Mouse (Mus musculus) hindbrain, embryonic 11.5 days (tissue): Measurements from ENCODE around the gene Ibsp. TPM values are rescaled to one million over a fixed set of nuclear protein-coding genes. Genes with fewer than 3 reads are reported as not detected.

Experiments
- ATAC-seq: fragments of 200-750 bp; cut with Nextera tagmentation; 2 replicates; pipeline ENCODE4 v1.8.0; 2017; ENCODE audit warnings: mild to moderate bottlenecking, moderate TSS enrichment, moderate library complexity; ENCODE audit not compliant: low FRiP score
- DNase-seq: peaks from one replicate; pipeline ENCODE4 v3.0.0-alpha.2; 2015; ENCODE audit warnings: low spot score
- H3K27ac ChIP-seq: fragments of 300-500 bp; sonication (generic); 2 replicates; pipeline ENCODE4 v1.5.1; 2014; ENCODE audit warnings: mild to moderate bottlenecking, low read depth, low read length
- H3K27me3 ChIP-seq: fragments of 300-500 bp; sonication (generic); 2 replicates; pipeline ENCODE4 v1.6.1; 2014; ENCODE audit warnings: mild to moderate bottlenecking, low read length, moderate library complexity, mixed read lengths; ENCODE audit not compliant: control insufficient read depth, insufficient read depth
- H3K36me3 ChIP-seq: fragments of 300-500 bp; sonication (generic); 2 replicates; pipeline ENCODE4 v1.6.1; 2014; ENCODE audit warnings: mild to moderate bottlenecking, low read length, moderate library complexity, mixed read lengths; ENCODE audit not compliant: control insufficient read depth, insufficient read depth
- H3K4me1 ChIP-seq: fragments of 300-500 bp; sonication (generic); replicated peaks from 2 replicates; pipeline ENCODE4 v1.6.1; 2014; ENCODE audit warnings: low read length, mixed read lengths; ENCODE audit not compliant: control insufficient read depth, insufficient read depth
- H3K4me2 ChIP-seq: fragments of 300-500 bp; sonication (generic); replicated peaks from 2 replicates; pipeline ENCODE4 v1.6.1; 2014; ENCODE audit warnings: mild to moderate bottlenecking, low read depth, low read length
- H3K4me3 ChIP-seq: fragments of 300-500 bp; sonication (generic); 2 replicates; pipeline ENCODE4 v1.5.1; 2014; ENCODE audit warnings: low read depth, low read length
- H3K9ac ChIP-seq: fragments of 300-500 bp; sonication (generic); 2 replicates; pipeline ENCODE4 v1.6.1; 2014; ENCODE audit warnings: low read depth, low read length
- H3K9me3 ChIP-seq: fragments of 300-500 bp; sonication (generic); 2 replicates; pipeline ENCODE4 v1.6.1; 2016; ENCODE audit warnings: low read length; ENCODE audit not compliant: control insufficient read depth
- WGBS: fragments of 180-500 bp; shearing (Covaris S2); extraction: QIAGEN DNeasy Blood & Tissue Kit; methylation state at CpG from one replicate; pipeline ENCODE4 v1.1.7; 2014; 5-methylcytosine and 5-hydroxymethylcytosine counted together
- polyA plus RNA-seq: library from polyadenylated mRNA; unstranded; fragments of >200 nt; fragmentation: Nextera tagmentation; extraction: Ambion mirVana; gene quantifications from 2 replicates; pipeline ENCODE4 v1.2.1, GENCODE M21; 2014

Gene Ibsp
- polyA plus RNA-seq, 1 experiment from 2014 or later, result 0.11 TPM

- Histone ChIP-seq H3K4me2 (no peak overlapping the region), H3K27me3 (no peaks in the 10 kb centered on the region)
- ATAC-seq, result no peak
Observed at GRCm38 (mm10) chr5:104351874-104352273, 52.9 kb downstream of the Ibsp start.

GRCm38 (mm10) chr5:104357575-104357974 is 58.6 kb downstream of the Ibsp start:
- Histone ChIP-seq H3K27me3 (no peaks in the 10 kb centered on the region), H3K27ac (no peak overlapping the region), H3K9me3 (no peaks in the 10 kb centered on the region), H3K36me3 (no peaks in the 10 kb centered on the region), H3K4me2 (no peak overlapping the region), H3K4me3 (no peak overlapping the region), H3K4me1 (no peaks in the 10 kb centered on the region), H3K9ac (no peak overlapping the region)
- WGBS, result 83% methylated on average over 5 of the region's 5 CpGs
- DNase-seq (no peak), ATAC-seq (no peak)

More at GRCm38 (mm10) chr5:104351874-104352273, 52.9 kb downstream of the Ibsp start:
- Histone ChIP-seq H3K9me3 (no peaks in the 10 kb centered on the region), H3K4me3 (no peak overlapping the region), H3K27ac (no peak overlapping the region), H3K4me1 (no peaks in the 10 kb centered on the region), H3K36me3 (no peaks in the 10 kb centered on the region), H3K9ac (no peak overlapping the region)
- WGBS, result 77% methylated on average over 5 of the region's 5 CpGs
- no peak for DNase-seq

GRCm38 (mm10) chr5:104358592-104358991 is 59.6 kb downstream of the Ibsp start:
- no peaks in the 10 kb centered on the region for H3K9me3 ChIP-seq
- H3K4me1 ChIP-seq, result no peaks in the 10 kb centered on the region
- no peak overlapping the region for H3K4me2 ChIP-seq
- H3K27ac ChIP-seq, result no peak overlapping the region
- ATAC-seq, result no peak
- no peak for DNase-seq
- 67% methylated on average over 7 of the region's 7 CpGs for WGBS
- no peak overlapping the region for H3K4me3 ChIP-seq
- H3K9ac ChIP-seq, result no peak overlapping the region
- H3K27me3 ChIP-seq, result no peaks in the 10 kb centered on the region
- H3K36me3 ChIP-seq, result no peaks in the 10 kb centered on the region

- H3K27ac ChIP-seq, result no peak overlapping the region
- H3K9me3 ChIP-seq, result no peaks in the 10 kb centered on the region
- no peak overlapping the region for H3K4me3 ChIP-seq
- peak; percentile 10 for DNase-seq
- H3K4me2 ChIP-seq, result no peak overlapping the region
- H3K27me3 ChIP-seq, result no peaks in the 10 kb centered on the region
- ATAC-seq, result no peak
- H3K4me1 ChIP-seq, result no peaks in the 10 kb centered on the region
- WGBS, result 60% methylated on average over 6 of the region's 6 CpGs
- H3K9ac ChIP-seq, result no peak overlapping the region
- no peaks in the 10 kb centered on the region for H3K36me3 ChIP-seq
Observed at GRCm38 (mm10) chr5:104359257-104359656, 60.3 kb downstream of the Ibsp start.

Other genes with a start within 250 kb of the Ibsp start
- not detected in 2 replicates for gene Gm17660, start 221.6 kb upstream of the Ibsp start, polyA plus RNA-seq
- 61.5 and 61.9 TPM in 2 replicates for gene Sparcl1, start 185.4 kb upstream of the Ibsp start, polyA plus RNA-seq
- not detected in 2 replicates for gene Dspp, start 128.5 kb upstream of the Ibsp start, polyA plus RNA-seq
- gene Dmp1, start 96.6 kb upstream of the Ibsp start, polyA plus RNA-seq, result 0.40 and 0.60 TPM in 2 replicates
- gene Mepe, start 26.2 kb downstream of the Ibsp start, polyA plus RNA-seq, result not detected in 2 replicates
- 19.4 and 19.5 TPM in 2 replicates for gene Spp1, start 135.9 kb downstream of the Ibsp start, polyA plus RNA-seq
- gene Pkd2, start 160.3 kb downstream of the Ibsp start, polyA plus RNA-seq, result 12.5 and 15.1 TPM in 2 replicates
- gene BC005561, start 209.2 kb downstream of the Ibsp start, polyA plus RNA-seq, result 17.5 and 21.6 TPM in 2 replicates